Mouse (Mus musculus) embryonic facial prominence, embryonic 10.5 days (tissue): ENCODE measurements at regions not wholly inside any gene's neighbourhood (a gene's known extent, or its start where the extent isn't known, plus 50 kb on each side); places are given as distances from the start of the nearest gene placed in this dataset.
"Not testable (repeated sequence)": the region's sequence is repeated elsewhere in the genome, so short reads cannot be mapped to it uniquely, and the experiment has no call there.

Source experiments
- DNase-seq: peaks from one replicate; pipeline ENCODE4 v3.0.0-alpha.2; 2017; ENCODE audit warnings: low spot score
- H3K27ac ChIP-seq: fragments of 300-500 bp; sonication (generic); replicated peaks from 2 replicates; pipeline ENCODE4 v1.5.1; 2016; ENCODE audit warnings: mild to moderate bottlenecking
- H3K27me3 ChIP-seq: fragments of 300-500 bp; sonication (generic); replicated peaks from 2 replicates; pipeline ENCODE4 v1.6.1; 2016; ENCODE audit warnings: low read depth, mild to moderate bottlenecking; ENCODE audit not compliant: poor library complexity, severe bottlenecking
- H3K36me3 ChIP-seq: fragments of 300-500 bp; sonication (generic); replicated peaks from 2 replicates; pipeline ENCODE4 v1.6.1; 2016; ENCODE audit warnings: mild to moderate bottlenecking, moderate library complexity
- H3K4me1 ChIP-seq: fragments of 300-500 bp; sonication (generic); 2 replicates; pipeline ENCODE4 v1.6.1; 2016
- H3K4me3 ChIP-seq: fragments of 300-500 bp; sonication (generic); 2 replicates; pipeline ENCODE4 v1.5.1; 2016; ENCODE audit warnings: mild to moderate bottlenecking, moderate library complexity
- H3K9me3 ChIP-seq: fragments of 300-500 bp; sonication (generic); 2 replicates; pipeline ENCODE4 v1.6.1; 2016; ENCODE audit warnings: mild to moderate bottlenecking
- WGBS: fragments of 180-500 bp; shearing (Covaris S2); methylation state at CpG from one replicate; pipeline ENCODE4 v1.1.7; 2016; 5-methylcytosine and 5-hydroxymethylcytosine counted together

DNA sequence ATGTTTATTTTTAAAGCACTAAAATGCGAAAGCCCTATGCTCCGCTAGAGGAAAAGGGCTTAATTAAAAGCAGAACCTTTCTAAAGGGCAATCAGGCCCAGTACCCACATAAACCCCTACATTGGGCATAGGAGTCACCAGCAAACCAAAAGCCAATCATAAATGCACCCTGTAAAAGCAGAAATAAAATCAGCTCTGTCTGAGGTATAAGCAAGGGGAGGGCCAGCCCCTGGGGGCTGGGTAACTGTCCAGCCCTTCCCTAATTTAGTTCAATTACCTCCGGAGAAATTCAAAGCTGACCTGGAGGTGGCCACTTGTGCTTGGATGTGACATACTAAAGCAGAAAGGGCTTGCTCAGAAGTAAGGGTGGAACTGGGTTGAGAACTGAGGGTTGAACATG is 479.4 kb upstream of the Sall1 start:
- Histone ChIP-seq H3K9me3 (no peaks in the 10 kb centered on the region), H3K27ac (no peak overlapping the region), H3K36me3 (no peaks in the 10 kb centered on the region), H3K4me1 (peaks cover 14% of the 10 kb centered on the region), H3K27me3 (peaks cover 14% of the 10 kb centered on the region), H3K4me3 (no peak overlapping the region)
- 43% methylated on average over 3 of the region's 3 CpGs for WGBS
- DNase-seq, result no peak

DNA sequence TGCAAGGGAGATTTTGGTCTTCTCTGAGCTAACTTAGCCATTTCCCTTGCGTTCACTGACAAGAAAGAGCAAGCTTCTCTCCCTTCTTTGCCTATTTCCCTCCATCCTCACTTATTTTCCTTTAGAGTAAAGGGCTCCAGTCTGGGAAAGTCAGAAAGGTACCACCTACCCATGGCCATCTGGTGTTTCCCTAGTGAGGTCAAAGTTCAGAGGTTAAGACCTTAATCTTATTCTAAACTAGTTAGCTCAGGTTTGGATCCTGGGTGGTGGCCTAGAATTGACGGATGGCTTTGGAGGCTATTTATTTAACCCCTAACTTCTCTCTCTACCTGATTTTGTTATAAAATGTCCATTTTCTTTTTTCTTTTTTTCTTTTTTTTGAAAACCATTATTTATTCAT is 472.6 kb upstream of the Sall1 start:
- Histone ChIP-seq H3K27ac (no peak overlapping the region), H3K4me3 (no peak overlapping the region), H3K4me1 (peaks cover 28% of the 10 kb centered on the region), H3K9me3 (no peaks in the 10 kb centered on the region), H3K36me3 (no peaks in the 10 kb centered on the region), H3K27me3 (peaks cover under 1% of the 10 kb centered on the region)
- 15% methylated on average over 2 of the region's 2 CpGs for WGBS
- DNase-seq, result peak; percentile 19

DNA sequence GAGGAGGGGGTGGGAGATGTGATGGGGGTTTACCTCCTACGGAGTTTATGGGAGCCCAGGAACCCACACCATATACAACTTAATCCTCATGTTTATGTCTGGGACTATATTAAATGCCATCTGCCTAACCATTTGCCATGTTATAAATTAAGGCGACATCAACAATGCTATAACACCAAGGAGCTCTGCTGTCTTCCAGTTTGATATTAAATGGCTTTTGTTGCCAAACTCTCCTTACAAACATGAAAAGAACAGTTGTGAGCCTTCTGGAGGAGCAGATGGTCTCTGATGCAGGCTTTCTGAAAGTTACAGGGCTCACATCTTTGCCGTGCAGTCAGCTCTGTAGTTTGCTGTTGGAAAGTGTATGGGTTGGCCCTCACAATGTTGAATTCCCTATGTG is 470.3 kb upstream of the Sall1 start:
- no peak for DNase-seq
- no peak overlapping the region for H3K27ac ChIP-seq
- peaks cover 25% of the 10 kb centered on the region for H3K4me1 ChIP-seq
- H3K9me3 ChIP-seq, result no peaks in the 10 kb centered on the region
- H3K36me3 ChIP-seq, result no peaks in the 10 kb centered on the region
- peaks cover 6% of the 10 kb centered on the region; the same call in 1 of the 2 replicates for H3K27me3 ChIP-seq
- no peak overlapping the region for H3K4me3 ChIP-seq
- 90% methylated on average over 3 of the region's 3 CpGs for WGBS

DNA sequence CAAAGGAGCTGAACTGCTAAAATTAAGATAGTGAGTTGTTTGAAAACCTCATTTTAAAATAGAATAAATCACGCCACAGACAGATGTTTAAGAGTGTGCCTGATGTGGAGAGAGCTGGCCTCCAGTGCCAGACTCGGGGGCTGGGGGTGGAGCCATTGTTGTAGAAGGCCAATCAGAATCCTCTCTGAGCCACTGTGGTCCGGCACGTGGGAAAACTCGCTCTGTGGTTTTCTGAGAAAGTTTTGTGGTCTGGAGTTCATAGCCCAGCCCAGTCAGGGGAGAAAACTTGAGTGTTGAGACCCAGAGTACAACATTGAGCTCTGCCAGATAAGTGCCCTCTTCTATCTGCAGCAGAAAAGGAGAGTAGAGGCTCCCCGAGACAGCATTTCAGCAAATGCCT is 463.7 kb upstream of the Sall1 start:
- Histone ChIP-seq H3K9me3 (no peaks in the 10 kb centered on the region), H3K27ac (no peak overlapping the region), H3K36me3 (no peaks in the 10 kb centered on the region), H3K27me3 (peaks cover 41% of the 10 kb centered on the region), H3K4me3 (no peak overlapping the region), H3K4me1 (no peaks in the 10 kb centered on the region)
- 59% methylated on average over 6 of the region's 6 CpGs for WGBS
- no peak for DNase-seq

DNA sequence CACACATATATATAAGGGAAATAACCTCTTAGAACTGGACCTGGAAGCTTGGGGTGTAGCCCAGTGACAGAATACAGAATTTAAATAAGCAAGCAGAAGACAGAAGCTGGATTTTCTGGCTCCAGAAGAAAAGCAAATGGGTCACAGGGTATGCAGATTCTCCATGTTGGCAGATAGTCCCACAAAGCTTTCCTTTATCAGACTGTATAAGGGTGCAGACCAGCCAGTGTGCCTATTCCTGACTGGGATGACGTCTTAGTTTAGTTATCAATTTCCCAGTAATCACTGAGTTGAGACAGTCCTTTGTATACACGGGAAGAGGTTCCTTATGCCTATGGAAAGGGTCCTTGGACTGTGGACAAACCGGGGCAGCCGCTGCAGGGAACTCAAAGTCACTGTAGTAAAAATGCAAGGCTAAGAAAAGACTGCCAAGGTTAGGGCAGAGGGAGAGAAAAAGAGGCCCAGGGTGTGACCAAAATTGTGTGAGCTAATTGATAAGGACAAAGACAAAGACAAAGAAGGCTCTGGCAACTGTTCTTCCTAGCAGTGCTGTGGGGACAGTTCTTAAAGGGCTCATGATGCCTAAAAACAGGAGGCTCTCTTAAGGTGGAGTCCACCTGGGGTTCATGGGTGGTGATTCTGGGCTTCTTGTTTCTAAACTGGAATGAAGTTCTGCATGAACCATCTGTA is 459.7 kb upstream of the Sall1 start:
- peaks cover 10% of the 10 kb centered on the region for H3K4me1 ChIP-seq
- no peak overlapping the region for H3K27ac ChIP-seq
- peaks cover 70% of the 10 kb centered on the region for H3K27me3 ChIP-seq
- 78% methylated on average over 4 of the region's 4 CpGs for WGBS
- DNase-seq, result no peak
- H3K4me3 ChIP-seq, result no peak overlapping the region
- no peaks in the 10 kb centered on the region for H3K9me3 ChIP-seq
- H3K36me3 ChIP-seq, result no peaks in the 10 kb centered on the region

DNA sequence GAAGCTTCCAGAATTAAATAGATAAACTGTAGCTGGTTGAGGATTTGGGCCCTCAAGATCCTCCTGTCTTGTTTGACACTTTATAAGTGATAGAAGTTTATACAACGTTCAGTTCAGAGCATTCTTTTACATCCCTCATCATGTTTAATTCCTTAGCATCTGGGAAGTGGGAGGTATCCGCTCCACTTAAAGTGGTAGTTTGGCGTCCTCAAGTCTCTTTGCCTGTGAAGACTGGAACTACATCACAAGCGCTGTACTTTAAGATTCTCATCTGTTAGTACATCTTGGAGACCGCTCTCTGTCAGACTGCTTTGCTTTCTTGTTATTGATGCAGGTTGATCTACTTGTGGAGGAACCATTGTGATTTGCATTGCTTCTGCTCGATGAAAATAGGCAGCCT is 459.1 kb upstream of the Sall1 start:
- Histone ChIP-seq H3K4me1 (peaks cover 16% of the 10 kb centered on the region), H3K27ac (no peak overlapping the region), H3K9me3 (no peaks in the 10 kb centered on the region), H3K27me3 (peaks cover 64% of the 10 kb centered on the region), H3K36me3 (no peaks in the 10 kb centered on the region), H3K4me3 (no peak overlapping the region)
- 91% methylated on average over 6 of the region's 6 CpGs for WGBS
- no peak for DNase-seq

DNA sequence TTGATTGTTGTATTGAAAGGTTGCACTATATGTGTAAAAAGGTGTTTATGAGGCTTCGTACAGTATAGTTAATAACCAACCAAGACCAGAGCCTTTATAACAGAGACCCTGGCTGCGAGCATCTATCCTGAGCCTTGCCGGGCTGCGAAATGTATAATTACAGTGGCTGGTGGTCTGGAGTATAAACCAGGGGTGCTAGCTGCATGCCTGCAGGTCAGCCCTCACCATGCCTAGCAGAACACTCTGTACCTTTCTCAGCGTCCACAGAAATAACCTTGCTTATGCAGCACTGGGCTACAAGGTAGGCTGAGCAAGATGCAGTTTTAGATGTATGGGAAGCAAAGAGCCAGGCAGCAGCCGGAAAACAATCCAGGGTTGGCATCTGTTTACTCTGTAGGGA is 457.8 kb upstream of the Sall1 start:
- Histone ChIP-seq H3K27me3 (peaks cover 62% of the 10 kb centered on the region), H3K9me3 (no peaks in the 10 kb centered on the region), H3K4me3 (no peak overlapping the region), H3K4me1 (peaks cover 21% of the 10 kb centered on the region), H3K36me3 (no peaks in the 10 kb centered on the region), H3K27ac (no peak overlapping the region)
- WGBS, result 88% methylated on average over 6 of the region's 6 CpGs
- DNase-seq, result no peak

DNA sequence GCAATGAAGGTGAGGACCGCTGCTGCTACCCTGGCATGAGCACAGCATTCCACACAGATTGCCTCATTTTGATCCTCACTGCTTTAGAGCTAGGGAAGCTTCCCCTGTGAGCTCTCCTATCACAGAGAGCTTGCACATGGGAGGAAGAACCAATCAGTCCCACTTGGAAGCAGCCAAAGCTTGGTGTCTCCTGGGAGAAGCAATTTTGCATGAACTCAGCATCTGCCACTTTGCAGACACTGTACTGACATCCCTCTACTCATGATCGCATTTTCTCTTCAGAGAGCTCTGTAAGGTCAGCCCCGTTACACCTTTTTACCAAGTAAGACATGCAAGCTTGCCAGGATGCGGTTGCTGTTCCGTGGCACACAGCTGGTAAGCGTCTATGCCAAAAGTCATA is 455.9 kb upstream of the Sall1 start:
- Histone ChIP-seq H3K36me3 (no peaks in the 10 kb centered on the region), H3K27ac (no peak overlapping the region), H3K27me3 (peaks cover 77% of the 10 kb centered on the region), H3K4me3 (no peak overlapping the region), H3K4me1 (peaks cover 21% of the 10 kb centered on the region), H3K9me3 (no peaks in the 10 kb centered on the region)
- no peak for DNase-seq
- 83% methylated on average over 6 of the region's 6 CpGs for WGBS

DNA sequence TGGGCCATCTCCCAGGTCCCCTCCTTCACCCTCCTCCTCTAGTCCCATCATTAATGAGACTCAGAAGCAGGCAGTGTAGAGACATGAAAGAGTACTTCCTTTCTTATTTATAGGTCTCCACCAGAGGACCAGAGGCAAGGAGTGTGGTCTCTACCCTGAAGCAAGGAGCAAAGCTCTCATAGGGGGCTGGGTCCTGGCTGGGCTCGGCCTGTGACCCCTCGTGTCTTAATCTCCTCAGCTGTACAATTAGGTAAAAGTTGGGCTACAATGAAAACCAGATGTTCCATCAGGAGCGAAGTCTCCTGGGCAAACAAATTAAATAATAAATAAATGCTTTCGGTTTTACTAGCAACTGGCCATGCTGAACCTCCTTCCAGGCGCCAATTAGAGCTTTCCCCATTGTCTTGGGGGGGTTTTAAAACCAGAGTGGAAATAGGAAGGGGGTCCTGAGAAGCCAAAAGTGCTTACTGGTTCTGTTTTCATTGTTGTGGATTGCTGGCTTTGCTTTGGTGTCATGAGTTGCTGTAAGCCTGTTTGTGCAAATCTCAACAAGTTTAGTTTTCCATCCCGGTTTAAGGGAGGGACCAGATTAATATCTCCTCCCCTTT is 454.2 kb upstream of the Sall1 start:
- Histone ChIP-seq H3K4me3 (no peak overlapping the region), H3K4me1 (peaks cover 21% of the 10 kb centered on the region), H3K36me3 (no peaks in the 10 kb centered on the region), H3K27me3 (peaks cover 81% of the 10 kb centered on the region), H3K9me3 (no peaks in the 10 kb centered on the region), H3K27ac (peak overlapping the region; percentile 51; the same call in 1 of the 2 replicates)
- DNase-seq, result peak; percentile 62
- WGBS, result 28% methylated on average over 6 of the region's 6 CpGs

DNA sequence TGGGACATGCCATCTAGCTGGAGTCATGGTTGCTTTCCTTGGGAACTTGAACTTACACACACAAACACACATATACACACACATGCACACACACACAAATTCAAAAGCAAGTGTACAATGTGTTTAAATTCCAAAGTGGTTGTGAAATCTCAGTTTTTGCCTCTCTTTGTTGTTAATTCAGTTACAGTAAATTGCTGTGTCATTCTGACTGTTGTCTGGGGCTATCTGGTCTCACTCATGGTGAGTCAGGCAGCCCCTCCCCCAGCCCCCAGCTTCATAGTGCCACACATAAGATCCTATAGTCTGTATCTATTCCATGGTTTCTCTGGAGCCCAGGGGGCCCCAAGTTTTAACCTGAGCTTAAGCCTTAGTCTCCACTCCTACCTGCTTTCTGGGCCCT is 448.4 kb upstream of the Sall1 start:
- H3K36me3 ChIP-seq, result no peaks in the 10 kb centered on the region
- H3K4me1 ChIP-seq, result no peaks in the 10 kb centered on the region
- no peaks in the 10 kb centered on the region for H3K9me3 ChIP-seq
- H3K4me3 ChIP-seq, result no peak overlapping the region
- peaks cover 65% of the 10 kb centered on the region for H3K27me3 ChIP-seq
- no peak for DNase-seq
- H3K27ac ChIP-seq, result no peak overlapping the region

DNA sequence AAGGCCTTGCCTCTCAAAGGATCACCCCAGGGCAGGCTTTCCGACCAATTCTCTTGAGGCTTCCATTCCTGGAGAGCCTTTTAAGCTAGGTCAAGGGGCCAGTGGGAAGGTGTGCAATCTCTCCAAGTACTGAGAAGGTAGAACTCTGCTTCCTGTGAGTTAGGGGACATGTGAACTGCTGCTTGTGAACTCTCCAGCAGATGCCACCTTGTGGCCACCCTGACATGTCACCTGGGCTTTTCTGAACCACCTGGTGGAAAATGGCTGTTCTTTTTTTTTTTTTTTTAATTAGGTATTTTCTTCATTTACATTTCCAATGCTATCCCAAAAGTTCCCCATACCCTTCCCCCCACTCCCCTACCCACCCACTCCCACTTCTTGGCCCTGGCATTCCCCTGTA is 438.5 kb upstream of the Sall1 start:
- H3K9me3 ChIP-seq, H3K27me3 ChIP-seq, H3K4me1 ChIP-seq, DNase-seq, H3K36me3 ChIP-seq, H3K27ac ChIP-seq, H3K4me3 ChIP-seq: not testable (repeated sequence)
- WGBS, result 58% methylated on average over 1 of the region's 1 CpGs

DNA sequence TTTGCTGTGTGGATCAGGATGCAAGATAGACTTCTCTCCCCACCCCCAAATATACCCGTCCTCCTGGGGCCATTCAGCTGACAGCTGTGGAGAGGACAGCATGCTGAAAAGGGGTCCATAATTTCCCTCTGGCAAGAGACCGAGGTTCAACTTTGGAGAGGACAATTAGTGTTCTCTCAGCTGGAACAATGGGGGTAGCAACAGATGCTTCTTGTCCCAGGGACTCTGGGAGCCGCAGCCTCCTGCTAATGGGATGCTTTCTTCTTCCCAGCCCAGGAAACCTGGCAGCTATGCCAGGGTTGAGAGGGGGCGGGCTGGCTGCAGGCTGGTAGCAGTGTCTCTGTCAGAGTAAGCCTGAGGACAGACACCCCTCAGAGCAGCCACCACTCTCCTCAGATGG is 433.0 kb upstream of the Sall1 start:
- Histone ChIP-seq H3K4me3 (no peak overlapping the region), H3K36me3 (no peaks in the 10 kb centered on the region), H3K27ac (no peak overlapping the region), H3K9me3 (no peaks in the 10 kb centered on the region), H3K27me3 (peaks cover 7% of the 10 kb centered on the region), H3K4me1 (peaks cover 8% of the 10 kb centered on the region; the same call in 1 of the 2 replicates)
- 39% methylated on average over 4 of the region's 4 CpGs for whole genome bisulfite sequencing
- DNase-seq, result no peak

DNA sequence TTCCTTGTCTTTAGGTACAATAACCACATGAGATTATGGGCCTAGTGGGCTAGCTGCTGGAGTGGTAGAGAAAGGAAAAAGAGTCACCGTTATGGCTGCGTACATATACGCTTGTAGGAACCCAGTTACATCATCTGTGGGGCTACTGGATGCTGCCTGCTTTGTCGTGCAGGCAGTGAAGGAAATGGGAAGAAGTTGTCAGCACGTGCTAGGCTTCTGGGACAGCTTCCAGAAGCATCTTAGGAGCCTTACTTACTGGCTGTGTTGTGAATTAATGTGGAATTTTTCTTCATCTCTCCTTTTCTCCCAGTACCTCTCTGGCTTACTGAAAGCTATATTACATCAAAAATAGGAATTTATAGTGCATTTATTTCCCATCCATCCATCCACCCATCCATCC is 427.2 kb upstream of the Sall1 start:
- no peaks in the 10 kb centered on the region for H3K4me1 ChIP-seq
- 89% methylated on average over 5 of the region's 5 CpGs for WGBS
- no peak overlapping the region for H3K27ac ChIP-seq
- H3K36me3 ChIP-seq, result no peaks in the 10 kb centered on the region
- H3K9me3 ChIP-seq, result no peaks in the 10 kb centered on the region
- no peak overlapping the region for H3K4me3 ChIP-seq
- H3K27me3 ChIP-seq, result no peaks in the 10 kb centered on the region
- DNase-seq, result no peak
